8 mouse cellular contexts compared by ENCODE assay signal in genomic region chr10:115251088-115251934, GRCm38 (mm10). TPM values are rescaled to one million over a fixed set of nuclear protein-coding genes. Genes with fewer than 3 reads are reported as not detected.
DNase-seq lines count a peak whose midpoint lies in the region; ATAC-seq lines count a peak whose summit lies in the region.

Tbc1d15 (minus strand) TSS chr10:115251467.

- H3K4me2 ChIP-seq in heart, embryonic 13.5 days = peak within 1 kb of the TSS; percentile 76
- H3K4me2 ChIP-seq in liver, embryonic 12.5 days = peak within 1 kb of the TSS; percentile 93
- H3K4me2 ChIP-seq in stomach, embryonic 15.5 days = peak within 1 kb of the TSS; percentile 75

- peak; percentile 94 for ATAC-seq in heart, embryonic 13.5 days (ENCODE audit: extremely low read depth, insufficient number of reproducible peaks, low FRiP score, low TSS enrichment)
- ATAC-seq in liver, embryonic 12.5 days = peak; percentile 91
- ATAC-seq in stomach, embryonic 15.5 days (ENCODE audit: insufficient read depth, low FRiP score, low read depth) = peak; percentile 96

- H3K9ac ChIP-seq in heart, embryonic 13.5 days = peak within 1 kb of the TSS; percentile 95
- H3K9ac ChIP-seq in liver, embryonic 12.5 days = peak within 1 kb of the TSS; percentile 92
- H3K9ac ChIP-seq in stomach, embryonic 15.5 days = peak within 1 kb of the TSS; percentile 88

- H3K4me1 ChIP-seq in brown adipose tissue, adult 24 weeks (ENCODE audit: control insufficient read depth, insufficient read depth, insufficient read length, low read length) = peaks cover 2% of the 10 kb centered on the region; the same call in 1 of the 2 replicates
- H3K4me1 ChIP-seq in heart, embryonic 13.5 days = peaks cover 29% of the 10 kb centered on the region
- peaks cover 49% of the 10 kb centered on the region for H3K4me1 ChIP-seq in liver, embryonic 12.5 days
- peaks cover 14% of the 10 kb centered on the region; the same call in 1 of the 2 replicates for H3K4me1 ChIP-seq in stomach, embryonic 15.5 days

- peak within 1 kb of the TSS; percentile 62 for H3K27ac ChIP-seq in brown adipose tissue, adult 24 weeks (replicated peaks; ENCODE audit: low read depth, low read length)
- H3K27ac ChIP-seq in heart, embryonic 13.5 days (replicated peaks) = peak within 1 kb of the TSS; percentile 86
- peak within 1 kb of the TSS; percentile 89 for H3K27ac ChIP-seq in liver, embryonic 12.5 days
- peak within 1 kb of the TSS; percentile 87 for H3K27ac ChIP-seq in stomach, embryonic 15.5 days

- H3K4me3 ChIP-seq in brown adipose tissue, adult 24 weeks (ENCODE audit: insufficient read depth, low read depth, low read length) = peak within 1 kb of the TSS; percentile 88
- H3K4me3 ChIP-seq in heart, embryonic 13.5 days = peak within 1 kb of the TSS; percentile 98
- peak within 1 kb of the TSS; percentile 91 for H3K4me3 ChIP-seq in liver, embryonic 12.5 days
- peak within 1 kb of the TSS; percentile 100 for H3K4me3 ChIP-seq in stomach, embryonic 15.5 days (replicated peaks)

- H3K36me3 ChIP-seq in heart, embryonic 13.5 days = no peaks in the 10 kb centered on the region
- H3K36me3 ChIP-seq in liver, embryonic 12.5 days = no peaks in the 10 kb centered on the region
- no peaks in the 10 kb centered on the region for H3K36me3 ChIP-seq in stomach, embryonic 15.5 days

- H3K9me3 ChIP-seq in heart, embryonic 13.5 days = no peaks in the 10 kb centered on the region
- H3K9me3 ChIP-seq in liver, embryonic 12.5 days (replicated peaks) = no peaks in the 10 kb centered on the region
- H3K9me3 ChIP-seq in stomach, embryonic 15.5 days = no peaks in the 10 kb centered on the region

- no peaks in the 10 kb centered on the region for H3K27me3 ChIP-seq in heart, embryonic 13.5 days (replicated peaks)
- no peaks in the 10 kb centered on the region for H3K27me3 ChIP-seq in liver, embryonic 12.5 days (replicated peaks)
- no peaks in the 10 kb centered on the region for H3K27me3 ChIP-seq in stomach, embryonic 15.5 days (replicated peaks)

- WGBS in heart, embryonic 13.5 days = under 1% methylated on average over 66 of the region's 67 CpGs
- under 1% methylated on average over 62 of the region's 67 CpGs for WGBS in liver, embryonic 12.5 days (ENCODE audit: insufficient replicate concordance)
- WGBS in stomach, embryonic 15.5 days = under 1% methylated on average over 67 of the region's 67 CpGs

- peak; percentile 100 for DNase-seq in CD4-positive, CD25-positive, alpha-beta regulatory T cell, adult 2 months (ENCODE audit: low read depth, low spot score)
- DNase-seq in fat pad, adult 2 months (ENCODE audit: extremely low read depth, low read depth, low spot score) = peak; percentile 64
- DNase-seq in kidney, postnatal 10 days = peak; percentile 99
- peak; percentile 98 for DNase-seq in natural killer cell, adult 2 months (ENCODE audit: low spot score in 2 of 2)

RNA-seq across cellular contexts. Expression of gene Tbc1d15, which starts in this region (rescaled TPM):
- polyA plus RNA-seq in brown adipose tissue, adult 24 weeks (2012; ENCODE audit: insufficient read depth, insufficient read length, missing spikeins) = 31.2 and 49.9 TPM in 2 replicates
- polyA plus RNA-seq in heart, embryonic 13.5 days (2015; fragmentation: Nextera tagmentation; extraction: Ambion mirVana) = 29.2 and 30.8 TPM in 2 replicates
- 45.0 and 46.8 TPM in 2 replicates for polyA plus RNA-seq in liver, embryonic 12.5 days (2016; fragmentation: Nextera tagmentation; extraction: Ambion mirVana)
- polyA plus RNA-seq in stomach, embryonic 15.5 days (2015; fragmentation: Nextera tagmentation; extraction: Ambion mirVana) = 51.5 and 65.2 TPM in 2 replicates

Comparison
In these comparisons a context has a peak if more than half of its experiments do, and no peak if none do; other contexts are left out.
1. Peak in every context shown above with its lines: DNase-seq, ATAC-seq, H3K4me3 ChIP-seq and H3K27ac ChIP-seq.